Mouse (Mus musculus): Measurements from ENCODE around the gene Stoml1.

DNA sequence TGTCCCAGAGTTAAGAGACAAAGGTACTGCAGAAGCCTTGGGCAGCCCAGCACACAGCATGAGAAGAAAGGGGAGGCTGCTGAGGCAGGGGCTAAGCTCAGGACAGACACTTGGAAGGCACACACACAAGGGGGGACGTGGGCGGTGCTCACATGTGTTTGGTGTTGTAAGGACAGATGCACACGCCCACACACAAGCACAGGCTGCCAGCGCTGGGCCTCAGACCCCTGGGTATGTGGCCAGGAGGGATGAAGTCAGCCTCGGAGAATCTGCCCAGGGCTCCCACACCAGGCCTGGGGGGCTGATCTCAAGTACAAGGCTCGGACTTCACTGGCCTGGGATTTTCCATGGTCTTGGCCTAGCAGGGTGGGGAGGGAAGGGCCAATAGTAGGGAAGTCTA is 55.4 kb downstream of the Stoml1 start:
- TF ChIP-seq HCFC1 (IDR thresholded peaks at IDR 0.05; ENCODE audit: borderline replicate concordance, insufficient read depth, low read length) = no peak
- no peak for TF ChIP-seq ZC3H11A (IDR thresholded peaks at IDR 0.05; ENCODE audit: borderline replicate concordance, low read depth, low read length)
- no peak for TF ChIP-seq MAFK (IDR thresholded peaks at IDR 0.05; ENCODE audit: insufficient read depth, low read depth, low read length)
- TF ChIP-seq CHD2 (IDR thresholded peaks at IDR 0.05; ENCODE audit: low read depth, low read length) = no peak
- TF ChIP-seq ZNF384 (IDR thresholded peaks at IDR 0.05; ENCODE audit: low read depth, low read length) = no peak

Measured in ES-E14 (cell line).